Mouse (Mus musculus) olfactory bulb, adult 2 months (tissue): ENCODE results near the gene Med26.

Experiments
- CTCF ChIP-seq: fragments of 200-500 bp; IDR thresholded peaks from 2 replicates; pipeline ENCODE4 v1.5.1; 2012; ENCODE audit warnings: low read depth, mild to moderate bottlenecking, low read length, moderate library complexity; ENCODE audit not compliant: insufficient read depth
- POLR2A ChIP-seq: fragments of 200-500 bp; IDR thresholded peaks from 2 replicates; pipeline ENCODE4 v1.6.1; 2012; ENCODE audit warnings: mild to moderate bottlenecking, low read depth, low read length, moderate library complexity; ENCODE audit not compliant: insufficient read depth

DNA sequence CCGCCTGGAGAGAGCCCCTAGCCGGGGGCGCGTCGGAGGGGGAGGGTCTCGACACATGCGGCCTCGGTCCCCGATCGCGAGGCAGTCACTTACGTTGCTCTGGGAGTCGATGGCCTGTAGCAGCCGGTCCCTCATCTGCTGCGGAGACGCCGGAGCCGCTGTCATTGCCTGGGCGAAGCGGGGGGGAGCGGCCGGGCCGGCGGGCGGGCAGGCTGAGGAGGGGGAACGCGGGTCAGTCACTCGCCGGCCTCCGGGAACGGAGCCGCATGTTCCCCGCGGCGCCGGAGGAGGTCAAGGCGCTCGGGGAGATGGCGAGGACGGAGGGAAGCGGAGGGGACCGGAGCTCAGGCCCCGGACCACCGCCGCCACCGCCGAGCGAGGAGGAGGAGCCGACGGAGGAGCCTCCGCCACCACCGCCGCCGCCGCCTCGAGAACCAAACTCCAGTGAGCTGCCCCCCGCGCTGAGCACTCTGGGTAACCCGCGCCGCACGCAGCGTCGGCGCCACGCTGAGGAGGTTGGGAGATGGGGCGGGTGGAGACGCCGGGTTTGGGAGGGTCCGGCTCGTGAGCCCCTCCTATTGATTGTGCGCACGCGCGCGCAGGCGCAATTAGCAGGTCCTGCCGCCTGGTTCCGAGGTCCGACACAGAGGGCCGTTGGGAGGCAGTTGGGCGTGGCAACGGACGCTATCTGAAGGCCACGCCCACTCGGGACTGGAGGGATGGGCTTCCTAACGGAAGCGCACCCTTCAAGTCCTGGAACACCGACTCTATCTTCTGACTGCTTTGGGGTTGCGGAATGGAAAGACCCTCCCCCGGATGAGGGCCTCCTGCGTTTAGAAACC lies at the start of gene Med26:
- TF ChIP-seq CTCF (no peak), POLR2A (peak; percentile 64)
